Mouse (Mus musculus) forebrain, embryonic 16.5 days (tissue): ENCODE measurements at regions not wholly inside any gene's neighbourhood (a gene's known extent, or its start where the extent isn't known, plus 50 kb on each side); places are given as distances from the start of the nearest gene placed in this dataset.
"Not testable (repeated sequence)": the region's sequence is repeated elsewhere in the genome, so short reads cannot be mapped to it uniquely, and the experiment has no call there.

Experiments used
- ATAC-seq: fragments of 200-750 bp; cut with Nextera tagmentation; 2 replicates; pipeline ENCODE4 v1.8.0; 2017; ENCODE audit warnings: mild to moderate bottlenecking, moderate library complexity
- H3K27ac ChIP-seq: fragments of 300-500 bp; sonication (generic); 2 replicates; pipeline ENCODE4 v1.5.1; 2014; ENCODE audit warnings: low read length, control low read depth
- H3K27me3 ChIP-seq: fragments of 300-500 bp; sonication (generic); replicated peaks from 2 replicates; pipeline ENCODE4 v1.6.1; 2014; ENCODE audit warnings: low read length; ENCODE audit not compliant: control insufficient read depth, insufficient read depth
- H3K36me3 ChIP-seq: fragments of 300-500 bp; sonication (generic); 2 replicates; pipeline ENCODE4 v1.6.1; 2014; ENCODE audit not compliant: control insufficient read depth, insufficient read depth
- H3K4me1 ChIP-seq: fragments of 300-500 bp; sonication (generic); replicated peaks from 2 replicates; pipeline ENCODE4 v1.6.1; 2014; ENCODE audit warnings: low read length; ENCODE audit not compliant: control insufficient read depth, insufficient read depth
- H3K4me2 ChIP-seq: fragments of 300-500 bp; sonication (generic); 2 replicates; pipeline ENCODE4 v1.6.1; 2014; ENCODE audit warnings: mild to moderate bottlenecking, low read length, control low read depth
- H3K4me3 ChIP-seq: fragments of 300-500 bp; sonication (generic); replicated peaks from 2 replicates; pipeline ENCODE4 v1.5.1; 2014; ENCODE audit warnings: mild to moderate bottlenecking, low read length, control low read depth
- H3K9ac ChIP-seq: fragments of 300-500 bp; sonication (generic); replicated peaks from 2 replicates; pipeline ENCODE4 v1.6.1; 2014; ENCODE audit warnings: low read depth, low read length, control low read depth
- H3K9me3 ChIP-seq: fragments of 300-500 bp; sonication (generic); 2 replicates; pipeline ENCODE4 v1.6.1; 2016; ENCODE audit warnings: low read length; ENCODE audit not compliant: control insufficient read depth
- WGBS: fragments of 180-500 bp; shearing (Covaris S2); extraction: QIAGEN DNeasy Blood & Tissue Kit; methylation state at CpG from one replicate; pipeline ENCODE4 v1.1.7; 2014; 5-methylcytosine and 5-hydroxymethylcytosine counted together

- H3K9ac ChIP-seq, result no peak overlapping the region
- whole genome bisulfite sequencing, result 56% methylated on average over 2 of the region's 2 CpGs
- H3K27ac ChIP-seq, result no peak overlapping the region
- no peaks in the 10 kb centered on the region for H3K9me3 ChIP-seq
- no peaks in the 10 kb centered on the region for H3K4me1 ChIP-seq
- peak; percentile 69 for ATAC-seq
- H3K4me3 ChIP-seq, result no peak overlapping the region
- H3K4me2 ChIP-seq, result no peak overlapping the region
- no peaks in the 10 kb centered on the region for H3K36me3 ChIP-seq
- H3K27me3 ChIP-seq, result no peaks in the 10 kb centered on the region
These were observed 1899.9 kb upstream of the Slc39a10 start for GRCm38 (mm10) chr1:48792573-48792972.

DNA sequence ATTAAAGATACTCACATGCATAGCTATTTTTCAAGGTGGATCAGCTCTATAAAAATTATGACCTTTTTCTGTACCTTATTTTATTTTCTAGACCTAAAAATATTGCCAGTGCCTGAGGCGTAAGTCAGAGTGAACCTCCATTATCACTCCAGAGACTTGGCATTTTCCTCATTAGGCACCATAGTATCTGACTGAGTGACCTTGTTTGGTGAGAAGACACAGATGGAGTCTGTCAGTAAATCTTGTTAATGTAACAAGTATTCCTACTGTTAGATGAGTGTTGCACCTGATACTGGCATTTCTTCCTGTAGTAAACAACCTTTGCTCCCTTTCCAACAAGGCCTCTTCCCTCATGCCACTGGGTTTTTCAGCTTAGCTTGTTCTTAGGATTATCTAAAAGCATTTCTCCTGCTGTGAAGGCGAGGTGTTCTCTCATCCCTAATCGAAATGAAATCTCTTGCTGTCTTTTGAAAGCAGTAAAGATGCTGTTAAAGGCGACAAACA, 1860.7 kb upstream of the Slc39a10 start:
- 58% methylated on average over 4 of the region's 4 CpGs for WGBS
- Histone ChIP-seq H3K36me3 (no peaks in the 10 kb centered on the region), H3K27ac (no peak overlapping the region), H3K9me3 (no peaks in the 10 kb centered on the region), H3K4me1 (no peaks in the 10 kb centered on the region), H3K9ac (no peak overlapping the region), H3K27me3 (no peaks in the 10 kb centered on the region), H3K4me3 (no peak overlapping the region), H3K4me2 (no peak overlapping the region)
- no peak for ATAC-seq

DNA sequence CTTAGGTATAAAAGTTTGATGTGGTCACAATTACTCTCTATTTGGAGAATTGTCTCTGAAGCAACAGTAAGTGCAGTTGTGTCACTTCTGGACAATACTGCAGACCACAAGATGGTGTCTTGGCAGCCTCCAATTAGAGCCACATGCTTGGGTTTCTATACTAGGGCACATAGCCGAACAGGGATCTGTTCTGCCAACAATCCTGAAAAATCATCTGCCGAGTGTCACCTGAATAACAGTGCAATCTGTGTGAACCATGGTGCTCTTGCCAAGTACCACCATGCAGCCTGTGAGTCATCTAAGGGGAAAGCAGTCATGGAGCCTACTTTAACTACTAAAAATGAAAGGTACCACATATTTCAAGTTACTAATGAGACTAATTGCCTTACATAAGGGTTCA, 1840.9 kb upstream of the Slc39a10 start:
- Histone ChIP-seq H3K4me3 (no peak overlapping the region), H3K4me1 (no peaks in the 10 kb centered on the region), H3K27ac (no peak overlapping the region), H3K4me2 (no peak overlapping the region), H3K27me3 (no peaks in the 10 kb centered on the region), H3K36me3 (no peaks in the 10 kb centered on the region), H3K9me3 (no peaks in the 10 kb centered on the region), H3K9ac (no peak overlapping the region)
- WGBS, result 66% methylated on average over 2 of the region's 2 CpGs
- ATAC-seq, result no peak

- H3K9ac ChIP-seq, H3K4me3 ChIP-seq, H3K36me3 ChIP-seq, H3K4me1 ChIP-seq, H3K9me3 ChIP-seq, ATAC-seq, H3K4me2 ChIP-seq, H3K27me3 ChIP-seq, H3K27ac ChIP-seq: not testable (repeated sequence)
- WGBS, result 91% methylated on average over 3 of the region's 3 CpGs
These were observed 1816.0 kb upstream of the Slc39a10 start for GRCm38 (mm10) chr1:48708606-48709005.
